Mouse (Mus musculus): ENCODE results near the gene Glud1. TPM values are rescaled to one million over a fixed set of nuclear protein-coding genes. Genes with fewer than 3 reads are reported as not detected.
"Not testable (repeated sequence)": the region's sequence is repeated elsewhere in the genome, so short reads cannot be mapped to it uniquely, and the experiment has no call there.

The Glud1 gene
- total RNA-seq, 2 experiments from 2014 or later, result 267 to 275 TPM

DNA sequence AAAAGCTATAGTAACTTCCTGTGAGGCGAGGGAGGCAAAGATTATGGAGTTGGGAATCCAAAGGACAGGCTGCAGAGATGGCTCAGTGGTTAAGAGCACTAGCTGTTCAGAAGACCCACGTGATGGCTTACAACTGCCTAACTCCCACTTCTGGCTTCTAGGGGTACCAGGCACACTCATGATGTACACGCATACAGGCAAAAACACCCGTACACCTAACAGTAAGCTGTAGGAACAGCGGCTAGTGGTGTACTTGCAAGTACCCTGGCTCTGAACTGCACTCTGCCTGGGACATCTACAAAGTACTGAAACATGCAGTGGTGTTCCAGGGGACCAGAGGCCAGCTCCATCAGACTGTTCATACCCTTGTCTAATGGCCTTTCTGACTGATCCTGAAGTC is 36.6 kb downstream of the Glud1 start:
- intact Hi-C loops (cut with DNase I), result no loop called here
- no peak for DNase-seq (ENCODE audit: low spot score in 2 of 2)

DNA sequence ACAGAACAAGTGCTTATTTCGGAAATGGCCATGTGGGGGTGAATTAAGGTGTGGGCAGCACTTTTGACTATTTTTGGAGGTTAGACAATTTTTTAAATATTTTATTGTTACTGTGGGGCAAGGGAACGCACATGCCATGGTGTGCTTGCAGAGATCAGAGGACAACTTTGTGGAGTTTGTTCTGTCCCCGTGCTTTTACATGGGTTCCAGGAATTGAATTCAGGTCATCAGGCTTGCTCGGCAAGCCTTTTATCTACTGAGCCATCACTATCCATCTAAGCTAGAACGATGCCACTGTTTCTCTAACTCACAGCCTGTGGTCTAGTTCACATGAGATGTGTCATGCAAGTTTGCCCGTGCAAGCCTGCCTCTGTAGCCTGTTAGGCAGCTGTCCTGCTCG is 37.8 kb downstream of the Glud1 start:
- DNase-seq (ENCODE audit: low spot score in 2 of 2), result no peak
- intact Hi-C loops (cut with DNase I), result no loop called here

DNA sequence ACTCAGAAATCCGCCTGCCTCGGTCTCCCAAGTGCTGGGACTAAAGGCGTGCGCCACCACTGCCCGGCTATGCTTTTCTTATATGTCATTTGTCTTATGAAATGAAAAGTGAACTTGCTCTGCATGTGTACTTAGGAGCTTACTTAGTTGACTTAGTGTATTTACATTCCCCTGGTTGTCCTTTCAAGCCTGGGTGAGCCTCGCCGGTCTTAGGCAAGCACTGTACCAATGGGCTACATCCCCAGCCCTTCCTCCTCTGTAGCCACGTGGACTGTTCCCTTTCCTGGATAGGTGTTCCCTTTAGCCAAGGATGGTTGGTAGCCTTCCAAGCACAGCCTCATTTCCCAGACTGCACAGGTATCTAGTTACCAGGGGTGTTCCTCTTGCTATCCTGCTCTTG is 38.5 kb downstream of the Glud1 start:
- no peak for DNase-seq (ENCODE audit: low spot score in 2 of 2)
- intact Hi-C loops (cut with DNase I), result no loop called here

DNA sequence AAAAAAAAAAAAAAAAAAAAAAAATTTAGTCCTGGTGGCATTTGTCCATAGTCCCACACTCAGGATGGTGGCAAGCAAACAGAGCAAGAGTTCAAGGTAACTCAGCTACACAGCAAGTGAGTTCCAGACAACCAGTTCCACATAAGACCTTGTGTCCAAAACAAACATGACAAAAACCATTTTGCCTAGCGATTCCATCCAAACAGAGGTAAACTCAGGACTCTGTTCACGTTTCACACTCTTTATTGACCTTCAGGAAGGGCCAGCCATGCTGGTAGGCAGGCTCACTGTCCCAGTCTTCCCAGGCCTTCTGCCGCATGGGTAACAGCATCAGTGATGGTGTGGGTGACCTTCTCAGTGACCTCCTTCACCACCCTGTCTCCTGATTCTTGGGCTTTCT is 41.1 kb downstream of the Glud1 start:
- intact Hi-C loops (cut with DNase I), result no loop called here
- DNase-seq (ENCODE audit: low spot score in 2 of 2), result no peak

DNA sequence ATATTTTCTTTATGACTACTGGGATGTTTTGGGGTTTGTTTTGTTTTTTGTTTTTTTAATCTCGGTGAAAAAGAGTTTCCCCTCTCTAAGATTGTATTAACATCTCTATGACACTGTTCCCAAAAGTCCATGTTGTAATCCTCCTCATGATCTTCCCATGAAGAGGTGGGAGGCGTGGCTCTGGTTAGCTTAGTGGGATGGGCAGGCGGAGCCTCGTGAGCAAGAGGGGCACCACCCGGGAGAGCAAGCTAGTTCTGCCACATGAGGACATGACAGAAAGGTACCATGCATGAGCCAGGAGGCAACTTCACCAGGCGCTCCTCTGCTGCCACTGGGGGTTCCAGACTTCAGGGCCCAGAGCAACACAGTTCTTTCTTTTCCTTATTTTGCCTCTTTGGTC is 42.0 kb downstream of the Glud1 start:
- intact Hi-C loops (cut with DNase I), result no loop called here
- DNase-seq (ENCODE audit: low spot score in 2 of 2), result no peak

DNA sequence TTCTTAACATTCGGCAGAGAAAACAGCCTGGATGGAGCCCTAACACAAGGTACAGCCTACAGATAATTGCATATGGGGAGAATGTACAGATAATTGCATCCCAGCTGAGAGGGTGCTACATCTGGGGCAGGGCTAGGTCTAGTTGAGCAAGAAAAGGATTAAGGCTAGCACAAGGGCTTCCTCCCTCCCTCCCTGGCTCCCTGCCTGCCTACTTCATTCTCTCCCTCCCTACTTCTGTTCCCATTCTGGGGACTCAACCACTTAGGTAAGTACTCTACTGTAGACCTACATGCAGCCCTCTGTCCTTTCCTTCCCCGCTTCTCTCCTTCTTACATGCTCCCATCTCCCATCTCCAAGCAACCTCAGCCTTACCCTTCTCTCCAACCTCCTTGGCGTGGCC is 42.8 kb downstream of the Glud1 start:
- DNase-seq (ENCODE audit: low spot score in 2 of 2), result no peak
- intact Hi-C loops (cut with DNase I), result no loop called here

DNA sequence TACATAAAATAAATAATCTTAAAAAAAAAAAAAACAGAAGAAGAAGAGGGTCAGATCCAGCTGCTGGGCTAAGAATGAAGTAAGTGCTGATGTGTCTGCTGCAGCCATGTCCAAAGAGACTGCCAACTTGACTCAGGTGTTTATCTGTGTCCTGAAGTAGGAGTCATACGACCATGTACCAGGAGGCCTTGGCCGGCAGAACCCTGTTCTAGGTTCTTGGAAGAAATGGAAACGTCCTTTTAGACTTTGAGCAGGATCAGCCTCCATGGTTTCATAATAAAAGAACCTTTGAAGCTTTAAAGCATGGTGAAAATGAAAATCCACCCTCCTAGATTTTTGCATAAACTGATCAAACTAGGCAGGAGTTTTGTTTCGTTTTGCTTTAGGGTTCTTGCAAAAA is 43.9 kb downstream of the Glud1 start:
- intact Hi-C loops (cut with DNase I), result no loop called here
- DNase-seq (ENCODE audit: low spot score in 2 of 2), result no peak

DNA sequence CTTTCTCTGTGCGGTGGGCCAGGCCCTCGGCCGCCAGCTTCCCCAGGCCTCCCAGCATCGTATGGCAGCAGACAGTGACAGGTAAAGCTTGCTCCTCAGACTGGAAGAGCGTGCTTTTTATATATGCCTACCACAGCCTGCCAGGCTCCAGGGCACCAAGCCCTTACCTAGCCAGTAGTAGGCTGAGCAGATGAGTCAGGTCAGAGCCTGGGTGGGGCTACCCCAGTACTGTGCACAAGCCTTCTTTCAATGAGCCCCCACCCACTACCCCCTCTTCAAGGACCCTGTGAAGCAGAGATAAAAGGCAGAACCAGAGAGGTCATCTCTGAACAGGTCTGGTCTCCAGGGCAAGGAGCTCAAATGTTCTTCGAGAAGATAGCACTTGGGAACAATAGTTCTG is 44.8 kb downstream of the Glud1 start, which contains the start of gene Fam25c:
TSS of gene Fam25c (minus strand) at position 133 of the 400 bp plus-strand sequence.
- no peak for DNase-seq (ENCODE audit: low spot score in 2 of 2)
- intact Hi-C loops (cut with DNase I), result no loop called here

DNA sequence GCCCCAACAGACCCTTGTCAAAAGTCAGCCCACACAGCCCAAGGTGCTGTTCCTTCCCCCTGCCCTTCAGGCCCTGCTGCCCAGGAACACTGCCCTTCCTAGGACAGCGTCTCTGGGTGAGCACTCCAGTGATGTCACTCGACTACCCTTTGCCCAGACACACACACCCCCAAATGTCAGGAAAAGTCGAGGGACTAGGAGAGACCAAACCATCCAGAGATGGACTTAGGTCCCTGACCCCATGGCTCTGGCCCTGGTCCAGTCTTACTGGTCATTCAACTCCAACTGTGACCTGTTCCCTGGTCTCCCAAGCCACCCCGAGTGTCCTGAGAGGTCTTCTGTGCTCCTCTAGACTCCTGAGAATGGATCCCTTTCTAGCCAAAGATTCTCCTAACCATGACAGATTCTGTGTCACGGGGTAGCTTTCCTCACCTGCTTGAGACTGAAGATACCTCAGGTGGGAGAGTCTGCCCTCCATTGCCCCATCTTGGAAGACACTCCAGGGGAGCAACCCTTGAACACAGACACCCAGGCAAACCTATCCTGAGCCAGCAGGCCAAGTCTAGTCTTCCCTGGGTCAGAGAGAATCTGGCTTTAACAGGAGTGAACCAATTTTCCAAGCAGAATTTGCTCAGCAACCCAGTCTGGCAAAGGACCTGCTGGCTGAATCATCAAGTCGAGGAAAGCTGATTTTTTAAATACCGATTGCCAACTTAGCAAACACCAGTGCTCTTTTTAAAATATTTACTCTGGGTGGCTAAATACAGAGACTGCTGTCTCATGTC is 47.3 kb downstream of the Glud1 start:
- intact Hi-C loops (cut with DNase I), result no loop called here
- DNase-seq (ENCODE audit: low spot score in 2 of 2), result peak in 1 of 2 experiments; percentile 50

DNA sequence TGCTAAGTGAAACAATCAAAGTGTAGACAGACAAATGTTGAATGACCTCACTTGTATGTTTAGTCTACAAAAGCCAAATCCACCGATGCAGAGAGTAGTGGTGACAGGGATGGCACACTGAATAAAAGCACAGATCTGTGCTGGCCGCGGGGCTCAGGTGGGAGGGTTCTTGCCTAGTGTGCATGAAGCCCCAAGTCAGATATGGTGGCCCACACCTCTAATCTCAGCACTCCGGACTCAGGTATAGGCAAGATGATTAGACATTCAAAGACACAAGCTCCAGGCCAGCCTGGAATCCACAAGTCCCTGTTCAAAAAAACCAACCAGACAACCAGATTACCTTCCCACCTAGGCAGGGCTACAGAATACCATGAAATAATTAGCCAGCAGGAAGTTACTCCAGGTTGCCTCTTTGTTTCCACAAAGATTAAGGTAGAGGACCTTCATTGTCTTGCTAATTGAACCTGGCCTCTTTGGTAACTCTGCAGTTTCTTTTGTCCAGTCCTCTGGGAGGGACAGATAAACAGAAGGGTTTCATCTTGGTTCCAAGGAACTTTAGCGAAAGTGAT is 49.2 kb downstream of the Glud1 start:
- intact Hi-C loops (cut with DNase I), result no loop called here
- DNase-seq (ENCODE audit: low spot score in 2 of 2), result no peak

DNA sequence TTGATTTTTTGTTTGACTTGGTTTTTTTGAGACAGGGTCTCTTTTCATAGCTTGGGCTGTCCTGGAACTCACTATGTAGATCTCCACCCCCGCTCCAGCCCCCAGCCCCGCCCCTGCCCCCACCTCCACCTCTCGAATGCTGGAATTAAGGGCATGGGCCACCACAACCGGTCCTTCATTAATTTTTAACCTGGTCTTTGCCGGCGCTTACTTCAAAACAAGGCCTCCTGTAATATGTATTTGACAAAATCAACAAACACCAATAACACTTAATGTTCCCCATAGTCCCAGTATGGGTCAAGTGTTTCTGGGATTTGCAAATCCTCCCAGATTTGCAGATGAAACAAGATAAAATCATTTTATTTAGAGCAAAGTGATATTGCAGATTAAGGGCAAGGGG is 49.7 kb downstream of the Glud1 start:
- no peak for DNase-seq (ENCODE audit: low spot score in 2 of 2)
- intact Hi-C loops (cut with DNase I), result no loop called here

DNA sequence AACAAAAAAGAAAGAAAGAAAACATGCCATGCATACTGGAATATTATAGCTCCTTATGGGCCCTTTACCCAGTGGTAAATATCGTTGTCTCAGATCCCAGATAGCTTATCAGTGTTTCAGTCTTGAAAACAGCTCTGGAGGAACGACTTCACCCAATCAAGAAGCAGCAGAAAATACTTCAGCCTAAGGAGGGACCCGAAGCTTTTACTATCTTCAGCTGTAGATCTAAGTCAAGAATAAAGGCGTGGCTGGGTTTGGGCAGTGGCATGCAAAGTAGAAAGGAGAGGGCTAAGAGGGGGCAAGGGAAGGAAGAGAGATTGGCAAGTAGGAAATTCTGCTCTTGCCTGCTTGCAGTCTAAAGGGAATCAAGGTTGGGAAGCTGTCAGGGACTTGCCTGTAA is 51.6 kb downstream of the Glud1 start:
- intact Hi-C loops (cut with DNase I), result loop anchor here (2.0 kb wide), 1 partner anchor 281 kb away; no protein-coding TSS in a partner anchor
- DNase-seq (ENCODE audit: low spot score in 2 of 2), result no peak

DNA sequence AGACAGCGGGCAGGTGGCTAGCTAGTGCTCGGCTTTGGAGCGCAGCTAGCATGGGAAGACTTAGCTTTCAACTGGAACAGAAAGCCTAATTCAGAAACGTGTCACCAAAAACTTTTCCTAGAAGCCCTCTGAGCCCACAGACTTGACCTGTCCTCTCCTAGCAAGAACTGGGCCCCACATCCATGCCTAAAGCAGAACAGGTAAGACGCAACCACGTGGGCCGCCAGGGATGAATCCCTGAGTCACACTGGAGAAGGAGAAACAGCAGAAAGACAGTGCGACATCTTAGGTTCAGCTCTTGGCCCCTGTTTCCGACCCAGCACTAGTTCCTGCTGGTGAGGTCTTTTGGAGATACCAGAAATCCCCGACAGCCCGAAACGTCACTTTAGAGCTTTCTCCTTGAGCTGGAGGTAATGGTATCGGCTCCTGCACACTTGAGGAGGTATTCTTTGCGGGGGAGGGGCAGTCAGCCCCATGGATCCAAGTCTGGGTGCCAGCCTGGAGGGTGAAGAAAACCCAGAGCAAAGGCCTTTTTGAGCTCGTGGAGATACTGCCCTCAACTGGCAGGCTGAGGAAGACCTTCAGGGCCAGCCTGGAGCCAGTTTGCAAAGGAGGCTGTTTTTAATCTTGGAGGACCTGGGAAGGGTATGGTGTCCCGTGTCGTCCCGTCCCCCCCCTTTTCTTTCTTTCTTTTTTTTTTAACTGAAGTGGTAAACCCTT is 52.4 kb downstream of the Glud1 start:
- intact Hi-C loops (cut with DNase I), result loop anchor here (1.0 to 2.0 kb wide), 3 partner anchors 53 to 282 kb away; partner anchors contain the start of genes Glud1 and Shld2
- DNase-seq (ENCODE audit: low spot score in 2 of 2), result peak; percentile 59 to 70

DNA sequence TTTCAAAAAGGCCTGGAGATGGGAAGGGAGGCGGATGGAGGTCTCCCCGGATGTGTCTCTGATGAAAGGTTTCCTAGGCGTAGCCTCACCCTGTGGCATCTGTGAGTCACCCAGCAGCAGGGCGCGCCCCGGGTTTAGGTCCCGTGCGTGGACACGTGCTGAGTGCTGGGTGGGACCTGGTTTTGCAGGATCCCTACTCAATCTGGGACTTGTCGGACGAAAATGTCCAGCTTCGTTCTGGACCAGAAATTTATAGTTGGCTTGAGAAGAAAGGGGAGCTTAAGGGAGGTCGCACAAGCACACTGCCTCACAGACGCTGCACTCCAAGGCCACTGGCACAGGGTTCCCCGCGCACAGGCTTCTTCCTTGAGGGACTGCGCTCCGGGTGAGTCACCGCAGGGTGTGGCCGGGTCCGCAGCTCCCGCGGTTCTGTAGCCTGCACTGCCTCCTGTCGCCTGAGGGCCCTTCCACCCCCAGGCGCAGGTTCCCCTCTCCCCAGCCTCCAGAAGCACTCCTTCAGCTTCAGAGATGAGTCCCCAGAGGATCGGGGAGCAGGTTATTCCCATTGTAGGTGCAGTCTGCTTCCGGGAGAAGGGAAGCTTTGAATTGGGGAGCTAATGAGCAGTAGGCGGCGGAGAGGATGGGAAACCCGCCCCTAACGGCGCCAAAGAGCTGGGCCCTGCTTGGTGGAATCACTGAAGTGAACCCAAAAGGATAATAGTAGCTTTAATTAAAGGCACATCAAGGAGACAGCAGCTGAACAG is 53.1 kb downstream of the Glud1 start:
- peak; percentile 32 to 63 for DNase-seq (ENCODE audit: low spot score in 2 of 2)
- intact Hi-C loops (cut with DNase I), result loop anchor here (1.0 to 2.0 kb wide), 3 partner anchors 53 to 283 kb away; partner anchors contain the start of genes Glud1 and Shld2

DNA sequence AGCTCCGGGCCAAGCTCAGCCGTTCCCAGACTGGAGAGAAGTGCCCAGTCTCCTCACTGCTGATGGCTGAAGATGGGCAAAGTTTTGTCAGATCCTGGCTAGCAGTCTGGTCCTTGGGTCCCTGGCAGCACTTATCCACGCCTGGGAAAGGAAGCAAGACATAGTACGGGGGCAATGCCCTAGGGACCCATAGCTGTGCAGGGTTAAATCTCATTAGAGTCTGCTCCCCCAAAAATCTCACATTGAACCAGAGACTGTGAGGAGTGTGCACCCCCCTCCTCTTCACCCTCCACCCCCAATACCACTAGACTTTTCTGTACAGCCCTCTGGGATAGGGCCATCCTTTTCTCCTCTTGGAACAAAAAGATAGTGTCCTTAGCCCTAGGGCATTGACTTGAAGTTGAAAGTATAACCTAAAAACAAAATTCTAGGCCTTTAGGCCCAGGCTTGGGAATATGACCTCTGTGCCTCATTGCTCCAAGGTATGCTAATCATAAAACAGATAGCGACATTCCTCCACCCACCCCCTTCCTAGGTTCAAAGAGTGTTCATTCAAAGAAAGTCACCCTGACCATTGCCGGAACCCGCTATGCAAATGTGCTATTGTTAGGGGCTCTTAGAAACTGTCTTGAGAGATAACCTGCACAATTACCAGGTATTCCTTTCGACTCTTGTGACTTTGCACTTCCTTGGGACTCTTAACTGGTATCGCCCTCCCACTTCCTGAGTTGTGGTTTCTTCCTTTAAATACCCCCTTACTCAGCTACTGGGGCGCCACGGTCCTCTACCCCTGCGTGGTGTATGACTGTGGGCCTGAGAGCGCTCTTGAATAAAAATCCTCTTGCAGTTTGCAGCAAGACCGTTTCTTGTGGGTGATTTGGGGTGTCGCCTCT is 54.0 kb downstream of the Glud1 start:
- intact Hi-C loops (cut with DNase I), result not testable (repeated sequence)

DNA sequence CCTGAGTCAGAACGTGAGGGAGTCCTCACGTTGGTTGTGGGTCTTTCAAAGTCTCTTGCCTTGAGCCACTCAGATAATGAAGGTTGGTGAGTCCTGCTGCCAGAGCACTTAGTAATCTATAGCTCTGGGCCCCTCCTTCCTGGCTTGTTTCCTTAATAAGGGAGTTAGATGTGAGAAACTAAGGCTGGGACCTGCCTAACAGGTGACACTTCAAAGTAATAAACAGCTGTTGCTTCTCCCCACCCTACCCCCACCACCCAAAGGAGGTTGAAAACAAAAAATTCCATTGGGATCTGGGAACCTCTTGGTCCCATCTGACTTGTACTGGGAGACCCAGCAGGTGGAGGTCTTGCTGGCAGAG is 54.6 kb downstream of the Glud1 start:
- DNase-seq (ENCODE audit: low spot score in 2 of 2), result no peak
- intact Hi-C loops (cut with DNase I), result no loop called here

More for the DNA sequence above, 54.0 kb downstream of the Glud1 start:
- DNase-seq (ENCODE audit: low spot score in 2 of 2), result not testable (repeated sequence)

DNA sequence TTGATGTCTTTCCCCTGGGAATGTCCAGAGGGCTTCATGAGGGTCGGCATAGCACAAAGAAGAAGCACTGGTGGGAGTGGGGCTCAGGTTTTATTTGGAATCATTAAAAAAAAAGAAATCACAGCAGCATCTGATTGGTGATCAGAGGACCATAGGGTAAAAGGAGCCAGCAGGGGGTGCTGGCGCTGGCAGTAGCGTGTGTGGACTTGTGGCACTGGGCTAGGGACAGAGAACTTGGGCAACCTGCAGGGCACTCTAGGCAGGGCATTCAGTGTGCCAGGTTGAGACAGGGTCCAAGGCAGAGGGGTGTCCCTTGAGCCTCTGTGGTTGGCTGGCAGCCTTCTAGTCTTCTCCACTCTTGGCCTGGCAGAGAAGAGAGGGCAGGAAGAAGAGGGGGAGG is 59.7 kb downstream of the Glud1 start:
- DNase-seq (ENCODE audit: low spot score in 2 of 2), result no peak
- intact Hi-C loops (cut with DNase I), result loop anchor here (5.0 kb wide), 1 partner anchor 182 kb away; no protein-coding TSS in a partner anchor

DNA sequence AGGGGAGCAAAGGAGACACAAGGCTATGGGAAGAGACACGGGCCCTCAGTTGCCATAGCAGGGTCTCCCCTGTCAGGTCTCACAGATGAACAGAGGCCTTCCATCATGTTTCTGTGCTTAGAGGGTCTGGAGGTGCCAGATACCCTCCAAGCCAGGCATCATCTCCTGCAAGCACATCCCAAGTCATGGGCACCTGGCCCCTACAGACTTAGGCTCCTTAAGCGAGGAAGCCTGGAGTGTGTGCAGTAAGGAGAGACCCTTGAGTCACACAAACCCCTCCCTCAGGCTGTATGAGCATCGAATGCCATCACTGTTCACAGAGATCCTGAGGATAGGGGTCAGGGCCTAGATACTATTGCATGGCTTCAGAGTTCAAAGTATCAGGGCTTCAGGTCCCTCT is 60.4 kb downstream of the Glud1 start:
- no peak for DNase-seq (ENCODE audit: low spot score in 2 of 2)
- intact Hi-C loops (cut with DNase I), result loop anchor here (5.0 kb wide), 1 partner anchor 181 kb away; no protein-coding TSS in a partner anchor

DNA sequence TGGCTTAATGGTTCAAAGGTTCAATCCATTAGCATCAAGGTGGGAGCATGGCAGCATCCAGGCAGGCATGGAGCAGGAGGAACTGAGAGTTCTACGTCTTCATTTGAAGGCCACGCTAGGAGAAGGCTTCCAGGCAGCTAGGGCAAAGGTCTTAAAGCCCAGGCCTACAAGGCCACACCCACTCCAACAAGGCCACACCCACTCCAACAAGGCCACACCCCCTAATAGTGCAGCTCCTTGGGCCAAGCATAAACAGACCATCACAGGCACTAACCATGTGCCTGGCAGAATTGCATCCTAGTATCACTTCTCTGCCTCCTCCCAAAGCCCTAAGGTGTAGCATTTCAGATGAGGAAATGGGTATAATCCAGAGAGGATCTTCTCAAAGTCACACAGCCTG is 61.2 kb downstream of the Glud1 start:
- no peak for DNase-seq (ENCODE audit: low spot score in 2 of 2)
- intact Hi-C loops (cut with DNase I), result loop anchor here (1.0 to 5.0 kb wide), 3 partner anchors 29 to 200 kb away; no protein-coding TSS in a partner anchor

Measured in left cerebral cortex, postnatal 25 days (tissue).